ENCODE assay signal across 9 mouse cellular contexts in the genomic region with DNA sequence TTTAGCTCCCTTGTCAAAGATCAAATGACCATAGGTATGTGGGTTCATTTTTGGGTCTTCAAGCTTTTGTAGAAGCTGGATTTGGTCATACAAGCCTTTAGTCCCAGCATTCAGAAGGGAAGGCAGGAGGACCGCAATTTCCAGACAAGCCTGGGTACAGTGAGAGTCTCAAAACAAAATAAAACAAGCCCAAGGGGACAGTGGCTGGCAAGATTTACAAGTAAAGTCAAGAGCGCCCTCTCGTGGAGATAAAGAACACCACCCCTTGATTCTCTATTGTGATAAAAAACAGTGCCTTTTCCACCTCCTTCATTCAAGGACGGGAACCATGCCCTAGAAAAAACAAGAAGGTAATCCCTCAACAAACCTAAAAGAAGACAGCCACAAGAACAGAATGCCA. TPM values are rescaled to one million over a fixed set of nuclear protein-coding genes. Genes with fewer than 3 reads are reported as not detected.
DNase-seq lines count a peak whose midpoint lies in the region; ATAC-seq and TF ChIP-seq lines count a peak whose summit lies in the region.
"Had no signal": no experiment of that assay in that cellular context is flagged by ENCODE, and none has a peak within 500 bp of the region (broad histone marks: within the 10 kb centered on the region; RNA-seq: fewer than 3 reads in every experiment).

No protein-coding gene starts in this region.

- no peak overlapping the region for H3K4me3 ChIP-seq in heart, embryonic 10.5 days
- H3K4me3 ChIP-seq in thymus, adult 2 months (ENCODE audit: control insufficient read depth, insufficient read depth, low read length): no peak overlapping the region
- H3K4me3 ChIP-seq: erythroblast, embryonic 14.5 days had no signal

- DNase-seq in heart, adult 18-20 months: peak; percentile 62 to 83
- DNase-seq in heart, embryonic 10.5 days (ENCODE audit: low spot score): no peak
- peak; percentile 48 for DNase-seq in thymus, adult 2 months
- no peak for DNase-seq in thymus, adult 18-20 months
- DNase-seq in brain, embryonic 14.5 days (ENCODE audit: low read depth): peak; percentile 70
- peak; percentile 57 for DNase-seq in hindlimb bud, embryonic 11.5 days (ENCODE audit: extremely low spot score, low read depth, low spot score)
- DNase-seq in testis, postnatal 10 days (ENCODE audit: low spot score): no peak

- H3K4me1 ChIP-seq in heart, embryonic 10.5 days: no peaks in the 10 kb centered on the region
- no peaks in the 10 kb centered on the region for H3K4me1 ChIP-seq in thymus, adult 2 months (replicated peaks; ENCODE audit: control insufficient read depth, insufficient read depth, low read length)

- no peak overlapping the region for H3K27ac ChIP-seq in heart, embryonic 10.5 days
- H3K27ac ChIP-seq in thymus, adult 2 months (ENCODE audit: control insufficient read depth, insufficient read depth, low read length): no peak overlapping the region

- ATAC-seq in megakaryocyte, adult 5-6 weeks (ENCODE audit: poor library complexity, severe bottlenecking): peak; percentile 68

- TF ChIP-seq CTCF in thymus, adult 2 months (IDR thresholded peaks at IDR 0.05; ENCODE audit: borderline replicate concordance, control insufficient read depth, extremely low read depth, insufficient read depth, low read length, poor library complexity): no peak
- peak; percentile 49; the same call in 1 of the 2 replicates for TF ChIP-seq CTCF in brain, embryonic 14.5 days (IDR thresholded peaks at IDR 0.05; ENCODE audit: borderline replicate concordance, extremely low read depth, insufficient read depth, insufficient read length)

- H3K36me3 ChIP-seq in heart, embryonic 10.5 days: no peaks in the 10 kb centered on the region
- H3K36me3 ChIP-seq in thymus, adult 2 months (ENCODE audit: control insufficient read depth, insufficient read depth, low read length): no peaks in the 10 kb centered on the region

- TF ChIP-seq POLR2A in thymus, adult 2 months (IDR thresholded peaks at IDR 0.05; ENCODE audit: control insufficient read depth, extremely low read depth, insufficient read depth, low read length, poor library complexity): no peak
- TF ChIP-seq POLR2A in brain, embryonic 14.5 days (IDR thresholded peaks at IDR 0.05; ENCODE audit: borderline replicate concordance, extremely low read depth, insufficient read depth, insufficient read length, poor library complexity, severe bottlenecking): no peak

- H3K27me3 ChIP-seq in heart, embryonic 10.5 days (ENCODE audit: insufficient read depth, poor library complexity, severe bottlenecking): 0 out of 2 replicates have a peak, but pooled peaks cover 7% of the 10 kb centered on the region
- H3K27me3 ChIP-seq in thymus, adult 2 months (ENCODE audit: control insufficient read depth, insufficient read depth, low read length): no peaks in the 10 kb centered on the region

- 16% methylated on average over 4 of the region's 4 CpGs for whole genome bisulfite sequencing in heart, embryonic 10.5 days
- 15% methylated on average over 4 of the region's 4 CpGs for WGBS in thymus, adult 2 months

- no peaks in the 10 kb centered on the region for H3K9me3 ChIP-seq in heart, embryonic 10.5 days

RNA-seq across cellular contexts. Expression of gene Ch25h, which starts 8.6 kb away (rescaled TPM):
- under 1 TPM in 1 of 2 experiments, not detected in 1; 0.25 TPM for total RNA-seq in heart, adult 18-20 months (2021)
- 2.5 and 3.0 TPM in 2 replicates for polyA plus RNA-seq in heart, embryonic 10.5 days (2016; fragmentation: Nextera tagmentation; extraction: Ambion mirVana)
- polyA plus RNA-seq in thymus, adult 2 months (2012; rRNA removed): 9.4 and 13.6 TPM in 2 replicates
- 3.5 and 3.6 TPM in 2 replicates for polyA plus RNA-seq in brain, embryonic 14.5 days (2012; rRNA removed)
- not detected in 2 replicates for total RNA-seq in megakaryocyte, adult 5-6 weeks (2015)
- total RNA-seq in megakaryocyte, adult 5-6 weeks (2017): not detected in 2 replicates
- polyA plus RNA-seq: erythroblast, embryonic 14.5 days had no signal

RNA-seq across cellular contexts. Expression of gene Lipa, which starts 43.7 kb away (rescaled TPM):
- total RNA-seq in heart, adult 18-20 months (2021): 10 to 100 TPM; 22.2 to 28.9 TPM
- 32.3 and 39.3 TPM in 2 replicates for polyA plus RNA-seq in heart, embryonic 10.5 days (2016; fragmentation: Nextera tagmentation; extraction: Ambion mirVana)
- polyA plus RNA-seq in thymus, adult 2 months (2012; rRNA removed): 119 and 136 TPM in 2 replicates
- polyA plus RNA-seq in brain, embryonic 14.5 days (2012; rRNA removed): 18.9 and 20.0 TPM in 2 replicates
- 119 and 136 TPM in 2 replicates for total RNA-seq in megakaryocyte, adult 5-6 weeks (2015)
- 69.1 and 73.0 TPM in 2 replicates for total RNA-seq in megakaryocyte, adult 5-6 weeks (2017)

Comparison
In these comparisons a context has a peak if more than half of its experiments do, and no peak if none do; other contexts are left out.
1. DNase-seq: peak in heart, adult 18-20 months (2 of 2), thymus, adult 2 months (single experiment), brain, embryonic 14.5 days (single experiment) and hindlimb bud, embryonic 11.5 days (single experiment); none in heart, embryonic 10.5 days (single experiment), thymus, adult 18-20 months (0 of 2) and testis, postnatal 10 days (single experiment).